Mouse (Mus musculus): Measurements from ENCODE around the gene Srrm2.
"Not testable (repeated sequence)": the region's sequence is repeated elsewhere in the genome, so short reads cannot be mapped to it uniquely, and the experiment has no call there.

The Srrm2 gene

GRCm38 (mm10) chr17:23770493-23770892 is 19.8 kb upstream of the Srrm2 start:
- no peak for DNase-seq

- no peak for DNase-seq
Observed at GRCm38 (mm10) chr17:23770896-23771283, 19.4 kb upstream of the Srrm2 start.

GRCm38 (mm10) chr17:23771284-23772218 is 18.8 kb upstream of the Srrm2 start, which contains the start of gene Flywch1:
Gene Flywch1, minus strand, starts transcription at chr17:23771602.
- peak; percentile 98 for DNase-seq

DNA sequence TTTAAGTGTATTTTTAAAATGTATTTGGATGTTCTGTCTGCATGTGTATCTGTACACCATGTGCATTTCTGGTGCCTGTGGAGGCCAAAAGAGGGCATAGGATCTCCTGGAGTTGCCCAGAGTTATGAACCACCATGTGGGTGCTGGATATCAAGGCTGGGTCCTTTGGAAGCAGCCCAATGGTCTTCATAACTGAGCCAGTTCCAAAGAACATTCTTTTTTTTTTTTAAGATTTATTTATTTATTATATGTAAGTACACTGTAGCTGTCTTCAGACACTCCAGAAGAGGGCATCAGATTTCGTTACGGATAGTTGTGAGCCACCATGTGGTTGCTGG is 18.1 kb upstream of the Srrm2 start:
- DNase-seq: not testable (repeated sequence)

DNA sequence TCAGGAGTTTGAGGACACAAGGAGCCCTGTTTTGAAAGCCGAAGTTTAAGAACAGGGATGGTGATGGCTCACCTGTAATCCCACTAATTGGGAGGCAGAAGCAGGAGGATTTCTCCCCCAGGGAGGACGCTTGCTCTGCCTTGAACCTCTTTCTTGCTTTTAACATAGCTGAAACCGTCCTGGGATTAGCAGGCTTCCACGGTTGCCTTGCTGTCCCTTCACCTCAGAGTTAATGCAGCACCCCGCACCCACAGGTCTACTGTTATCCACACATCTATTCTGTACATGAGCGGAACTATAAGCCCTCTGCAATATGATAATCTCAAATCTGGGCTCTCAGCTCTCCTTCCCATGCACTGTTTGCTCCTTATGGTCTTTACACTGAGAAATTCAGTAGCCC is 16.7 kb upstream of the Srrm2 start:
- DNase-seq: no peak

DNA sequence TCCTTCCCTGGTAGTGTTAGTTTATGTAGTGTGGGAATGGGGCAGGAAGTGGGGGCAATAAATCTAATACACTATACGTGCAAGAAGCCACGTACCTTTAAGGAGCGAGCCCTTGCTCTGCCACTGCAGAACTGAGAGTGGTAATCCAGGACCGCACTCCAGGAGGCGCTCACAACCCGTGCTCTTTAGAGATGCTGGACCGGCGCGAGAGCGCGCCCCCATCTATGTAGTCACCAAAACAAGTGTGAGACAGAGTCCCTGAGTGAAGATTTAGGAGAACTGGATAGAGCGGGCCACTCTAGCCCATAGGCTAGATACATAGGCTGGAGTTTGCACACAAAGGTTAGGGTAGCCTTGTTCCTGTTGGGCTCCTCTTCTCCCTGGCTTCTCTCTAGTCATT is 16.2 kb upstream of the Srrm2 start:
- DNase-seq: peak; percentile 91

DNA sequence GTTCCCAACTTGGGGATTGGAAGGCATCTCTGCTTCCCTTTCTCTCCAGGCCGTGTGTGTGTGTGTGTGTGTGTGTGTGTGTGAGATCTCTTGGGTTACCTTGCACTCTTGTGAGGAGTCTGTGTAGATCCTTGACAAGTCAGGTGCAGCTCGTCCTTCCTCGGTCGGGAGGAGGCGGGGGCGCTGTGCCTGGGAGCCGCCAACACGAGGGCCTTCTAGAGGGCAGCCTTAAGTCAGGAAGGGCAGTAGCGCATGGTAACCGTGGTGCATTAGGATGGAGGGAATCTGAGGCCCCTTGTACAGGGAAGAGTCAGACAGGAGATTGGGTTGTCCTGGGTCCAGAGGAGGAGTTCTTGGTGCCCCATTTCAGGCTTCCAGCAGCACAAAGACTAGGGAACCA is 14.1 kb upstream of the Srrm2 start:
- no peak for DNase-seq

GRCm38 (mm10) chr17:23777141-23777540 is 13.2 kb upstream of the Srrm2 start:
- no peak for DNase-seq

DNA sequence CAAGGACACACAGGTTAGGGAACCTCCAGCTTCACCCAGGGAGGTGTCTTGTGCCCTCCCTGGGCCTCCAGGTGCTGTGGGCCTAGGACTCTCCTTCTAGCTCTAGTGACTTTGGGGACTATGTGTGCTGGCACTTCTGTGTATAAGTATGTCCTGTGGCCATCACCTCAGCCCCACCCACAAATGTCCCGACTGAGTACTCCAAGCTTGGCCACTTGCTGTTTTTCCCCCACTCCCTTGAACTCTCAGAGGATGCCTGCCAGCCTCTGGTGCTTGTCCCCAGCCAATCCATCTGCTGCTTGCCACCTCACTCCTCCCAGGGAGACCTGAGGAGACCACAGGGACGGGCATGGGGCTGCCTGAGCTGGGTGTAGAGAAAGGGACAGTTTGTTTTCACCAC is 11.9 kb upstream of the Srrm2 start:
- DNase-seq: no peak

DNA sequence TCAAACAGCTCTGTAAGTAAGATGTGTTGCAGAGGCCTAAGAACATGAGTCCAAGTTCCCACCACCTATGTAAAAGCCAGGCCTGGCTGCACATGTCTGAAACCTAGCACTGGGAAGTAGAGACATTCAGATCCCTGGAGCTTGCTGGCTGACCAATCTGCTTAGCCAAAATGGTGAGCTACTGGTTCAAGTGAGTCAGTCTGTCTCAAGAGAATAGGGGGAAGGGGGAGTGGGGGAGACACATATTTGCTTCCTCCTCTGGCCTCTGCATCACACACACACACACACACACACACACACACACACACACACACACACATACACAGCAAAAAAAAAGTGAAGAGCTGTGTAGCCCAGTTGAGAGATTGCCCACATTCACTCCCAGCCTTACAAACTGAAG is 7.0 kb upstream of the Srrm2 start:
- no peak for DNase-seq

DNA sequence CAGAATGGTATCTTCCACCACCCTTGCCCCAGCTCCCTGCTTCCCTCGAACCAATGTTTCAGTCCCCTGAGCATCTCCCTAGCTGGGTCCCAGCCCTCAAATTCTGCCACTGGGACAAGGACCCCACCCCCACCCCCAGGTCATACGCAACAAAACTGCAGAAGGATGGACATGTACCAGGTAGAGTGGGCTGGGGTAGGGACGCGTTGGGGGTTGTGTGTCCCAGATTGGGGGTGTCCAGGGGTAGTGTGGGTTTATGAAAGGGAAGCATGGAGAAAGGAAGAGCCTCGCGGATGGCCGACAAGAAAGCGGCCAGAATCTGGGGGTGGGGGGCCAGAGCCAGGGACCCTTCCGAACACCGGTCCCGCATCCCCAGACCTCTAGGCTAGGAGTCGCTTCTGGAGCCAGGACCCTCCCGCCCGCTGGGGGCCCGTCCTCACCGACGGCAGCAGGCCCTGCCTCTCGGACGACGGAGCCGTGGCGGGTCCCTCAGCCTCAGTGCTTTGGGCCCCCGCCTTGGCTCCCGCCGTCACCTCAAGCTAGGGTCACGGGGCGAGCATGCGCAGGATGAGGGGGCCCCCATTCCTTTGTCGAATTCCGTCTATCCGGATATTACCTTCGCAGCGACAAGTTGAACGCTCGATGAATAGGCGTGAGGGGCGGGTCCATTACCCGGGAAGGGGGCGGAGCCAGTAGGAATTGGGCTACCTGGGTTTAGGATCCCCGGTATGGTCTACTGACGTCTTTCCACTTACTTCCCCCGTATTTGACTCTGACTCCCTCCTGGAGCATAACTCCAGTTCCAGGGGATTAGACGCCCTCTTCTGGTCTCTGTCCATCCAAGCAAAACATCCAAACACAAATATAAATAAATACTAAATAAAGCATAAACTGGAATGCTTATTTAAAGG is 4.5 kb upstream of the Srrm2 start, which contains the start of gene Flywch2:
Gene Flywch2 (minus strand): TSS at position 521 of the 911 bp plus-strand sequence.
- DNase-seq: peak; percentile 80

- no peak for DNase-seq
Observed at GRCm38 (mm10) chr17:23786510-23786931, 3.8 kb upstream of the Srrm2 start.

DNA sequence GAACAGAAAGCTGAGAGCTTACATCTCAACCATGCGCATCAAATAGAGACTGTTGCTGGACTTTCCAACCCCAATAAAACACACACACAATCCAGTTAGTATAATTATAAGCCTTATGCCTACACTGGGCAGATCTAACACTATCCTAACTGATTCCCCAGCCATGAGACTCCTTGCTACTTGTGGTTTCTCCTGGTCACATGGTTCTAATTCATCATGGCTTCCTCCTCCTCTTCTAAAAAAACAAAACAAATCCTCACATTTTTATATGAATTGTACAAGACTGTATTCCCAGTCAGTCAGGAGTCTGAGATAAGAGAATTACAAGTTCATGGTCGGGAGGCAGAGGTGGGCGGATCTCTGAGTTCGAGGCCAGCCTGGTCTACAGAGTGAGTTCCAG is 1.4 kb upstream of the Srrm2 start:
- DNase-seq: no peak

GRCm38 (mm10) chr17:23789749-23790268 is 523 bp upstream of the Srrm2 start:
- no peak for DNase-seq

- DNase-seq: peak; percentile 30
Observed at GRCm38 (mm10) chr17:23791079-23791357, 686 bp downstream of the Srrm2 start.

DNA sequence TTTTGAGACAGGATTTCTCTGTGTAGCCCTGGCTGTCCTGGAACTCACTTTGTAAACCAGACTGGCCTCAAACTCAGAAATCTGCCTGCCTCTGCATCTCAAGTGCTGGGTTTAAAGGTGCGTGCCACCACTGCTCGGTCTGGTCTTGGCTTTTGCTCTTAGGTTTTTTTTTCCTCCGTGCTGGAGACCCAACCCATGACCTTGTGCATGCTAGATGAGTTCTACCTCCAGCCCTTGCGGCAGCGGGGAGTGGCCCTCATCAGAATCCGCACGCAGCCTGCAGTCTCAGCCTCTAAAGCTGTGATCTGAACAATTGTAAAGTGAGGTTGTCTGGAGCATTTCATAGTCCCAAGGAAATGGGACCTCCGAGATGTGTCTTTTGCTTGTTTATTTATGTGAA is 5.0 kb downstream of the Srrm2 start:
- DNase-seq: no peak

- no peak for DNase-seq
Observed at GRCm38 (mm10) chr17:23797316-23797715, 7.0 kb downstream of the Srrm2 start.

DNA sequence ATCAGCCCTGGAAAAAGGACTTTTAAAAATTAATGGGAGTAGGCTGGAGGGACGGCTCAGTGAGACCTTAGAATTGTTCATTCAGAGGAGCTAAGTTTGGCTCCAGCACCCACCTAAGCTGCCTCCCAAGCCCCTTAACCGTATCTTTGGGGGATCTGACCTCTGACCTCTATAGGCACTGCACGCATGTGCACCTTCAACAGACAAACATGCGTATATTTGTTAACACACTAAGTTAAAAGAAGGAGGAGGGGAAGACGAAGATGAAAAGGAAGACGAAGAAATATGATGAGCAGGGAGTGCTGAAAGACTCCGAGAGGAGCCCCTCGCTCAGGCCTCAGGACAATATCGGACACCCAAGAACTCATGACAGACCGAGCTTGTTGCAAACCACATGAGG is 11.3 kb downstream of the Srrm2 start:
- DNase-seq: no peak

DNA sequence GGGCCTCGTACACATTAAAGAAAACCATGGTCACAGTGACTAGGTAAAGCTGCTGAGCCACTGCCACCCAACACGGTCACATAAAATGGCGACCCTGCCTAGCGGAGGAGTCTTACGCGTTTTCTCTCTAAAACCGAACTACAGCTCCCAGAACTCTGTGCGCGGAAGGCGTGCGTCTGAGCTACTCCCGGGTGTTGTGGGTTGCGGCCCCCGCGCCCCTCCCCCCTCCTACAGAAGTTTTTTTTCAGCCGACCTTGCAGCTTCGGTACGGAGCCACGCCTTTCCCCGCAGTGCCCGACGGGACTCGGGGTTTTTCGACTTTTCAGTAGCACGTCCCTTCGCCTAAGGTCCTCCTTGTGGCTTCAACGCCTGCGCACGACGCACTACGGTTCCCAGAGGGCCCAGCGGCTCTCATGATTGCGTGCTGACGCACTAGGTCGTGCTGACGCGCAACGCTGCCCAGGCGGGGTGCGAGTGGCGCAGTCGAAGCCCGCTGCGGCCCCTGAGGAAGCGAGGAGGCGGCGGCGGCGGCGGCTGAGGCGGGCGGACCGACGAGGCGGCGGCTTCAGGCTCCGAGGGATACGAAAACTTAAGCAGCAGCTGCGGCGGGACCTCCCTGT is 12.5 kb downstream of the Srrm2 start:
- peak; percentile 97 for DNase-seq

DNA sequence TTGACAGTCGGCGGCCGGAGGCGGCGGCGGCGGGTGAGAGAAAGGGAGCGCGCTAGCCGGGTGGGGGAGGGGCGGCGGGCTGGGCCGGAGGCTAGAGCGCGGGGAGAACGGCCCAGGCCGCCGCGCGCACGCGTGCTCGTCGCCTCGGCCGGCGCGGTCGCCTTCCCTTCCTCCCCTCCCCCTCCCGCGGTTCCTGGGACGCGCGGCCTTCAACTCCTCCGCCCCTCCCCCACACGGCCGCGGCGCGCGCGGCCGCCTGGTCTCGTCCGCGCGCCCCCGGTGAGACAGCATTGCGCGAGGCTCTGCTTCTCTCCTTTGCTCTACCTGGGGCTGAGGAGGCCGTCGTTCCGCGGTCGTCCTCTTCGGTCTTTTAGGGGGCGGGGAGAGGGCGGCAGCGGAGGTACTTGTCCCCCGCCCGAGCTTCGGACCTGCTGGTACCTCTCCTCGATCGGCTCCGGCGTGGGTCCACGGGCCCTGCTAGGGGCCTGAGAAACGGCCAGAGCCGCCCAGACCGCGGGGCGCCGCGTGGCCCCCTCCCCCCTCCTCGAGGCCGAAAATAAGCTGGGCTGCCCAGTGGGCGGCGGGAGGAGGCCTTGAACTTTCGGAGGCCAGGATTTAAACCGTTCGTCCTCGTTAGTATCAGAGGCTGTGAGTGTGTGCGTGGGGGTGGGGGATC is 13.2 kb downstream of the Srrm2 start:
- peak; percentile 87 for DNase-seq

GRCm38 (mm10) chr17:23804426-23805085 is 14.2 kb downstream of the Srrm2 start:
- no peak for DNase-seq

DNA sequence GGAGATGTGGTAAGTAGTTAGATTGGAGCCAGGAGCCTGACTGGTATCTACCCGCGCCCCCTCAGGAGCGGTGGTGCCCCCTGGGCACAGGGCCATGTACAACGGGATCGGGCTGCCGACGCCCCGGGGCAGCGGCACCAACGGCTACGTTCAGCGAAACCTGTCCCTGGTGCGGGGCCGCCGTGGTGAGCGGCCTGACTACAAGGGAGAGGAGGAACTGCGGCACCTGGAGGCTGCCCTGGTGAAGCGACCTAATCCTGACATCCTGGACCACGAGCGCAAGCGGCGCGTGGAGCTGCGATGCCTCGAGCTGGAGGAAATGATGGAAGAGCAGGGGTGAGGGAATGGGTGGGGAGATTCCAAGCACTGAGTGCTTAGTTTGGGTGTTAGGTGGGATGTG is 16.5 kb downstream of the Srrm2 start:
- DNase-seq: no peak
